Mouse (Mus musculus) C2C12 (cell line): Measurements from ENCODE around the gene Olfr1497.
"Not testable (repeated sequence)": the region's sequence is repeated elsewhere in the genome, so short reads cannot be mapped to it uniquely, and the experiment has no call there.

Source experiments
- CEBPB ChIP-seq: IDR thresholded peaks from one replicate; pipeline ENCODE4 v1.6.1; 2011; ENCODE audit warnings: low read depth, mild to moderate bottlenecking, control low read depth, moderate library complexity
- CTCF ChIP-seq: IDR thresholded peaks from one replicate; pipeline ENCODE4 v1.5.1; 2011; ENCODE audit not compliant: control insufficient read depth, insufficient read depth, insufficient read length

- not testable (repeated sequence) for TF ChIP-seq CTCF, CEBPB
Measured at GRCm38 (mm10) chr19:13805486-13805885, 7.5 kb upstream of the Olfr1497 start.
